Mouse (Mus musculus) ES-E14 (cell line): ENCODE results near the gene 4930518I15Rik.
"Not testable (repeated sequence)": the region's sequence is repeated elsewhere in the genome, so short reads cannot be mapped to it uniquely, and the experiment has no call there.

Experiments
- CHD2 ChIP-seq: IDR thresholded peaks from 2 replicates; pipeline ENCODE4 v1.6.1; 2014; ENCODE audit warnings: mild to moderate bottlenecking, low read depth, low read length, inconsistent platforms
- HCFC1 ChIP-seq: IDR thresholded peaks from 2 replicates; pipeline ENCODE4 v1.6.1; 2012; ENCODE audit warnings: low read length, inconsistent platforms, borderline replicate concordance; ENCODE audit not compliant: insufficient read depth
- MAFK ChIP-seq: IDR thresholded peaks from 2 replicates; pipeline ENCODE4 v1.6.1; 2014; ENCODE audit warnings: mild to moderate bottlenecking, low read depth, low read length, inconsistent platforms; ENCODE audit not compliant: insufficient read depth
- ZC3H11A ChIP-seq: IDR thresholded peaks from 2 replicates; pipeline ENCODE4 v1.6.1; 2012; ENCODE audit warnings: low read depth, mild to moderate bottlenecking, inconsistent platforms, low read length, borderline replicate concordance

DNA sequence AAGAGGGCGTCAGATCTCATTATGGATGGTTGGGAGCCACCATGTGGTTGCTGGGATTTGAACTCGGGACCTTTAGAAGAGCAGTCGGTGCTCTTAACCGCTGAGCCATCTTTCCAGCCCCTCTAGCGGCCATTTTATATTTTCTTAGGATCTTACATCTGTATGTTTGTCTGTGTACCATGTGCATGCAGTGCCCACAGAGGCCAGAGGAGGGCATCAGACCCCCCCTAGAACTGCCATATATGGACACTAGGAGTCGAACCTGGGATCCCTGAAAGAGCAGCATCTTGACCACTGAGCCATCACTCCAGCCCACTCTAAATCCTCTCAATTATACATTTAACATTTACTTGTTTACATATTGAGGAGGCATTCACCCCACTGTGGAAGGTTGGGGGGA lies 32.6 kb downstream of the 4930518I15Rik start:
- not testable (repeated sequence) for TF ChIP-seq HCFC1, MAFK, ZC3H11A, CHD2
